Mouse (Mus musculus): ENCODE measurements around the gene Mrgprh.

DNA sequence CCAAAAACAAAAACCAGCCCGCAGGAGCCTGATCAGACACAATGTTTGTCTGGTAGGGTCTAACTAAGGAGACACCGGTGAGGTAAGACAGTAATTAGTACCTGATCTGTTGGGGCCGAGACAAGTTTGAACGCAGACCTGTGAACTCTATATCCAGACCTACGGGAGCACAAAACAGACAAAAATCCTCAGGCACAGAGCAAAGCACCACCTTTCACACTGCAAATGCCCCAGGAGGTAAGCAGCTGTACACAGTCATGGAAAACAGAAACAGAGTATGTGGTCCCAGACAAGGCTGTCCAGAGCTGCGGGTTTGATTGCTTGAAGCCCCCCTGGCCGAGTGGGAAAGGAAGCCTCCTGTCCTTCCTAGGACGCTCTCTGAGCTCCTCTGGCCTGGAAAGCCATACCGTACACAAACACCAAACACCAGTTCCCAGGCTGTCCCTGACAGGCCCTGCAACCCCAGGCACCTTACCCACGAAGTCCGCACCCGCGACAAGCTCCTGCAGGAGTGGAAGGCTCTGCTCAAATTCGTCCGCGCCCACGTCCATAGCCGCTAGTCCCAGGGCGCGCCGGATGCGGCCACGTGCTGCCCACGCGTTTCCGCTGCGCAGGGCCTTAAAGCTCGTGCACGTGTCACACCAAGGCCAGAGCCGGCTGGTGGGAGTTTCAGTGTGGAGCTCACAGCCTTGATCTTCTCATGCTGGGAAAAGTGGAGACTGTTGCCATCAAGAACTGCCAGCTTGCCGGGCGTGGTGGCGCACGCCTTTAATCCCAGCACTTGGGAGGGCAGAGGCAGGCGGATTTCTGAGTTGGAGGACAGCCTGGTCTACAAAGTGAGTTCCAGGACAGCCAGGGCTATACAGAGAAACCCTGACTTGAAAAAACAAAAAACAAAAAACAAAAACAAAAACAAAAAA is 33.8 kb downstream of the Mrgprh start, which contains the start of gene Pnldc1:
- TF ChIP-seq CTCF (IDR thresholded peaks at IDR 0.05; ENCODE audit: control insufficient read depth, insufficient read depth, low read length) (no peak), POLR2A (IDR thresholded peaks at IDR 0.05; ENCODE audit: borderline replicate concordance, control insufficient read depth, low read depth, low read length) (no peak)
